Mouse (Mus musculus): ENCODE results near the gene Lrwd1.

Lrwd1 gene

GRCm38 (mm10) chr5:136091927-136092326 is 43.9 kb downstream of the Lrwd1 start:
- DNase-seq (ENCODE audit: low spot score) = no peak

- DNase-seq (ENCODE audit: low spot score) = no peak
Observed at GRCm38 (mm10) chr5:136088821-136089575, 46.9 kb downstream of the Lrwd1 start.

GRCm38 (mm10) chr5:136086290-136086689 is 49.6 kb downstream of the Lrwd1 start:
- no peak for DNase-seq (ENCODE audit: low spot score)

GRCm38 (mm10) chr5:136084891-136085651 is 50.8 kb downstream of the Lrwd1 start:
- DNase-seq (ENCODE audit: low spot score) = peak; percentile 78

- DNase-seq (ENCODE audit: low spot score) = peak; percentile 53
Observed at GRCm38 (mm10) chr5:136084144-136084881, 51.6 kb downstream of the Lrwd1 start.

GRCm38 (mm10) chr5:136083669-136084107 is 52.2 kb downstream of the Lrwd1 start, which contains the start of gene Rasa4:
Gene Rasa4, plus strand, starts transcription at chr5:136083916.
- peak; percentile 99 for DNase-seq (ENCODE audit: low spot score)

GRCm38 (mm10) chr5:136082345-136082744 is 53.5 kb downstream of the Lrwd1 start:
- DNase-seq (ENCODE audit: low spot score) = no peak

- DNase-seq (ENCODE audit: low spot score) = no peak
Observed at GRCm38 (mm10) chr5:136078136-136078535, 57.7 kb downstream of the Lrwd1 start.

GRCm38 (mm10) chr5:136077001-136077550 is 58.8 kb downstream of the Lrwd1 start:
- DNase-seq (ENCODE audit: low spot score) = no peak

- no peak for DNase-seq (ENCODE audit: low spot score)
Observed at GRCm38 (mm10) chr5:136076284-136076683, 59.6 kb downstream of the Lrwd1 start.

- DNase-seq (ENCODE audit: low spot score) = no peak
Observed at GRCm38 (mm10) chr5:136075076-136075475, 60.8 kb downstream of the Lrwd1 start.

- DNase-seq (ENCODE audit: low spot score) = no peak
Observed at GRCm38 (mm10) chr5:136073526-136073925, 62.3 kb downstream of the Lrwd1 start.

- DNase-seq (ENCODE audit: low spot score) = no peak
Observed at GRCm38 (mm10) chr5:136073051-136073450, 62.8 kb downstream of the Lrwd1 start.
